Mouse (Mus musculus) heart, adult 2 months (tissue): ENCODE data around the gene Glce.

ENCODE experiments used
- CTCF ChIP-seq: fragments of 200-600 bp; IDR thresholded peaks from 2 replicates; pipeline ENCODE4 v1.8.1; 2022; ENCODE audit warnings: antibody characterized with exemption, mild to moderate bottlenecking, moderate library complexity
- EP300 ChIP-seq: fragments of 200-500 bp; IDR thresholded peaks from 2 replicates; pipeline ENCODE4 v1.6.1; 2011; ENCODE audit warnings: low read depth, low read length, control low read depth; ENCODE audit not compliant: insufficient read depth
- POLR2A ChIP-seq: fragments of 200-500 bp; IDR thresholded peaks from 2 replicates; pipeline ENCODE4 v1.6.1; 2011; ENCODE audit warnings: mild to moderate bottlenecking, low read depth, low read length, control low read depth; ENCODE audit not compliant: insufficient read depth

DNA sequence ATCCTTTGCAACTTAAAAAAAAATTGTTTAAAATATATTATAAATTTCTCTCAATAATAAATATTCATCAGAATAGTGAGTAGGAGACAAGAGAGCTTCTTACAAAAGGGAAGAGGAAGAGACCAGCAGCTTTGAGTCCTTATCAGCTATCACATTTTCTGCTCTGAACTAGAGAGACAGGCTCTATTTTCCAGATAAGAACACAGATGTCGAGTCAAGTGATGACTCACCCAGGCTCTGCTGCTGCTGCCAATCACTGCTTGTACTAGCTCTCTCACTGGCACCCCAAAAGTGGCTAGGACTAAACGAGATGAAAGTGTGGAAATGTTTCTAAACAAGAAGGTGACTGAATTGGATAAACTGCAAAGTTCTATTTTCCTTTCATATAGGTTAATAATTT is 39.5 kb downstream of the Glce start:
- TF ChIP-seq POLR2A (no peak), CTCF (no peak), EP300 (no peak)
